Mouse (Mus musculus) myocyte (in vitro differentiated cells): Measurements from ENCODE around the gene 9830107B12Rik.

ENCODE experiments used
- CEBPB ChIP-seq: IDR thresholded peaks from 2 replicates; pipeline ENCODE4 v1.6.1; 2011; ENCODE audit warnings: mild to moderate bottlenecking, moderate library complexity; ENCODE audit not compliant: poor library complexity, insufficient read depth, severe bottlenecking
- E2F4 ChIP-seq: IDR thresholded peaks from one replicate; pipeline ENCODE4 v1.6.1; 2011; ENCODE audit warnings: mild to moderate bottlenecking, control low read depth, moderate library complexity; ENCODE audit not compliant: insufficient read depth
- MAX ChIP-seq: IDR thresholded peaks from one replicate; pipeline ENCODE4 v1.6.1; 2011; ENCODE audit warnings: low read depth, mild to moderate bottlenecking, control low read depth
- MYOD1 ChIP-seq, 3 experiments: IDR thresholded peaks; one replicate each; pipeline ENCODE4 v1.6.1; 2011; ENCODE audit warnings: control low read depth in 2 of 3, low read depth in 2 of 3, mild to moderate bottlenecking in 2 of 3, moderate library complexity in 1 of 3; ENCODE audit not compliant: insufficient read length in 2 of 3, control insufficient read depth in 1 of 3
- MYOG ChIP-seq, 3 experiments: IDR thresholded peaks; one replicate each; pipeline ENCODE4 v1.6.1; 2011; ENCODE audit warnings: control low read depth in 2 of 3, low read depth in 2 of 3, mild to moderate bottlenecking in 2 of 3; ENCODE audit not compliant: insufficient read length in 2 of 3, control insufficient read depth in 1 of 3, insufficient read depth in 1 of 3
- POLR2A ChIP-seq: IDR thresholded peaks from one replicate; pipeline ENCODE4 v1.6.1; 2011; ENCODE audit warnings: low read depth, mild to moderate bottlenecking, control low read depth, moderate library complexity; ENCODE audit not compliant: insufficient read length
- POLR2AphosphoS2 ChIP-seq: IDR thresholded peaks from one replicate; pipeline ENCODE4 v1.6.1; 2011; ENCODE audit warnings: low read depth, control low read depth; ENCODE audit not compliant: insufficient read length
- REST ChIP-seq: IDR thresholded peaks from one replicate; pipeline ENCODE4 v1.6.1; 2011; ENCODE audit warnings: mild to moderate bottlenecking, control low read depth, moderate library complexity; ENCODE audit not compliant: insufficient read depth, insufficient read length
- TCF12 ChIP-seq: IDR thresholded peaks from one replicate; pipeline ENCODE4 v1.6.1; 2011; ENCODE audit warnings: mild to moderate bottlenecking, control low read depth; ENCODE audit not compliant: poor library complexity, insufficient read depth, severe bottlenecking
- TCF3 ChIP-seq: IDR thresholded peaks from one replicate; pipeline ENCODE4 v1.6.1; 2011; ENCODE audit warnings: low read depth, control low read depth; ENCODE audit not compliant: insufficient read length
- USF1 ChIP-seq: IDR thresholded peaks from one replicate; pipeline ENCODE4 v1.6.1; 2011; ENCODE audit warnings: low read depth, mild to moderate bottlenecking, control low read depth, moderate library complexity

DNA sequence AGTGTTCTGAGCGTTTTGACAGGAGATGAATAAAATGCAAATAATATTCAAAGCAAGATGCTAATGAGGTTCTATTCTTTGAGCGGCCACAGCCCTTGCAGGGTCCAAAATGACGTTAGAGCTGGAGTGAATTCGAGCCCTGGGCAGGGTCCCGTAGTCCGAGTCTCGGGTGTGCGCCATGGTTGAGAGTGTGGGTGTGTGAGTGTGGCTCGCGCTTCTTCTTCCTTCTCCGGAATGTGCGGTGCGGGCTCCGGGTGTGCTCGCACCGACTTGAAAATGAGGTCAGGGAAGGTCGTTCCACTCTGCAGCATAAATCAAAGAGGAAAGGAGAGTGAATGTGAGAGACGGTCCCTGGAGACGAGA lies 47.6 kb downstream of the 9830107B12Rik start:
- no peak for TF ChIP-seq POLR2A
- no peak for TF ChIP-seq MAX
- TF ChIP-seq E2F4 = no peak
- no peak for TF ChIP-seq MYOD1 (IDR thresholded peaks at IDR 0.05; ENCODE audit: control insufficient read depth in 1 of 3, insufficient read length in 2 of 3, low read depth in 2 of 3)
- no peak for TF ChIP-seq REST
- no peak for TF ChIP-seq MYOG (IDR thresholded peaks at IDR 0.05; ENCODE audit: control insufficient read depth in 1 of 3, insufficient read depth in 1 of 3, insufficient read length in 2 of 3, low read depth in 2 of 3)
- no peak for TF ChIP-seq TCF12
- no peak for TF ChIP-seq USF1
- no peak for TF ChIP-seq POLR2AphosphoS2
- TF ChIP-seq TCF3 = no peak
- no peak for TF ChIP-seq CEBPB
